Mouse (Mus musculus) lung, adult 18-20 months (tissue): ENCODE data around the gene Prop1.

Source experiments
- DNase-seq, 2 experiments: peaks; one replicate each; pipeline ENCODE4 v3.0.0; 2022; ENCODE audit warnings: mixed read lengths in 2 of 2

The Prop1 gene

DNA sequence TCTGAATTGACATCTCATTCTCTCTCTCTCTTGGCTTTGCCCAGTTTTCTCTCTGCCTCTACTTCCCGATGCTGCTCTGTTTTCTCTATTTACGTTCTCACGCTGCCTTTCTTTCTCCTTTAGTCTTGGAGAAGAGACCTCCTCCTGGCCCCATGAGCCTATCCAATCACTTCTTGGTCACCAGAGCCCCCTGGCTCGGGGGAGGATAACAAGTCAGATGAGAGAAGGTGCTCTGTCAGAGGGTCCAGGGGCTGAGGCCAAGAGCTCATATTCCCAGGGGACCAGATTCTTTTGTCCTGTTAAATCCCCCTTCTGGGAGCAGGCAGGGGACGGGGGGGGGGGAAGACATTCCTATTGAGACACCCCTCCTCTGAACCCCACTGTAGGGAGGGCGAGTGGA lies at the start of gene Prop1:
TSS of gene Prop1 (minus strand) at position 101 of the 400 bp plus-strand sequence.
- DNase-seq, result no peak

DNA sequence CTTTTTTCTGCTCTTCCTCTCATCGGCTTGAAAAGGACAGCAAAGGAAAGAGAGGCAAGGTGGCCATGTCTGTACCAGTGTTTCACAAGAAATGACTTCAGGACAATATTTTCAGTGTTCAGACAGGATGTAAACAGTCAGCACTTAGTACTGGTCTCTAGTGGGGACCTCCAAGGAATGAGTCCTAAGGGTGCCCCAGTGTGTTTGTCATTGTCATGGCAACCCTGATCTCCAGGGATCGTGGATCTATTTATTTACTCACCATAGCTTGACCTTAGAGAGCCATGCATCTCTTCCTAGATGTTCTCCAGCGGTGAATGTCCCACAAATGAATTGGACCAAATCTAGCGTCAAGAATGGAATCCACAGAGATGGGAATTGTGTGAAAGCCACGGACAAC lies 49.7 kb upstream of the Prop1 start, which contains the start of gene Olfr51:
TSS of gene Olfr51 (plus strand) at position 301 of the 400 bp plus-strand sequence.
- DNase-seq, result no peak

DNA sequence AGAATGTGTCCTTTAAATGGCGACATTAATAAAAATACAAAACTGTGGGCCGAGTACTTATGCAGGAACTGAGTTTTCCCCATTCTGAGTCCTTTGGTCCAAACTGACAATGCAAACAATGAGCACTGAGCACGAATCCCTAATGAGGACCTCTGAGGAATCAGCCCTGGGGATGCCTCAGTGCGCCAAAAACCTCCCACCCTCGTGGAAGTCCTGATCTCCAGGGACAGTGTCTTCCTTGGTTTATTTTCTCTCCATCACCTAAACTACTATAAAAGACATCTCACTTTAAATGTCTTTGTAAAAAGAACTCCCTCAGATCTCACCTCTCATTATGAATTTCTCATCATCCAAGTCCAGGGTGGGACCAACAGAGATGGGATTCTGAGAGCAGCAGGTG lies 28.1 kb upstream of the Prop1 start, which contains the start of gene Olfr1377:
TSS of gene Olfr1377 (plus strand) at position 301 of the 400 bp plus-strand sequence.
- DNase-seq, result no peak

DNA sequence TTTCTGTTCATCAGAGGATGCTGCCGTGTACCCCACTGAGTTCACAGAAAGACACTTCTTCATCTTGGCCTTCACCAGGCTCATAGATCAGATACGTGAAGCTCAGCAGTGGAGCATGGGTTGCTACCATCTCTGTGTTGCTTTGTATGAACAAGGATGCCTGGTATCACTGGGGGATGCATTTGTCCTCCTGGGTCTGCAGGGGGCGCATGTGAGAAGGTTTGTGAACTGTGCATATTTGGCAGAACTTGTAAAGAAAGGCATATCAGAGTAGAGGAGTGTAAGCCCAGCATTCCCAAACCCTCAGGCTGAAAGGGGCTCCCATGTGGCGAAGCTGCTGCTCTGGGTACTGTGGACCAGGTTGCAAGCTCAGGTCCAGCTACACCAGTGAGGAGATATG lies 23.7 kb upstream of the Prop1 start:
- DNase-seq, result no peak

DNA sequence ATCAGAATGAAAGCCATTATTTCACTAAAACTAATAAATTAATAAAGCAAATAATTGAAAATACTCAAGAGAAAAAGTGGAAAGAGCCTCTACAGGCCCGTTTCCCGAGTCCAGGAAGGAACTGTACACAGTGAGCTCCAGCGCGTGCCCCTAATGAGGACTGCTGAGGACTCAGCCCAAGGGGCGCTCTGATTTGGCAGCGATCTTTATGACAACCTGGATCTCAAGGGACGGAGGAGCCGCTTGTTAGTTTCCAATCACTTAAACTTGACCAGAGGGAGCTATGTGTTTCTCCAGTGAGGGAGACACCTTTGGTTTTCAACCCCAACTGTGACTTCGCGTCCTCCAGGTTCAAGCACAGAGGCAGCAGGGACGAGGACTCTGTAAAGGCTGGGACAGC lies 12.7 kb upstream of the Prop1 start, which contains the start of gene Olfr1378:
TSS of gene Olfr1378 (plus strand) at position 301 of the 400 bp plus-strand sequence.
- no peak for DNase-seq

DNA sequence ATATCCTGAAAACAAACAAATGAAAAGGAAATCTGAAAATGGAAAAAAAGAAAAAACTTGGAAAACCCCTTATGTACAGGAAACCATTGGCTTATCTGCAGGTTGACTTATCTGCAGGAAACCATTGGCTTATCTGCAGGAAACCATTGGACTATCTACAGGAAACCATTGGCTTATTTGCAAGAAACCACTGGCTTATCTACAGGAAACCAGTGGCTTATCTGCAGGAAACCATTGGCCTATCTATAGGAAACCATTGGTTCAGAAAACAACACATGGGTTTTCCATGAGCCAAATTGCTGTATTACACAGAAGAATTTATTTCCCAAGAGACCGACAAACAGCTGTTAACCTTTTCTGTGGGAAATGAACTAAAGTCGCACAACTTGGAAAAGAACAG lies 11.3 kb upstream of the Prop1 start:
- peak in 1 of 2 experiments; percentile 6 for DNase-seq

DNA sequence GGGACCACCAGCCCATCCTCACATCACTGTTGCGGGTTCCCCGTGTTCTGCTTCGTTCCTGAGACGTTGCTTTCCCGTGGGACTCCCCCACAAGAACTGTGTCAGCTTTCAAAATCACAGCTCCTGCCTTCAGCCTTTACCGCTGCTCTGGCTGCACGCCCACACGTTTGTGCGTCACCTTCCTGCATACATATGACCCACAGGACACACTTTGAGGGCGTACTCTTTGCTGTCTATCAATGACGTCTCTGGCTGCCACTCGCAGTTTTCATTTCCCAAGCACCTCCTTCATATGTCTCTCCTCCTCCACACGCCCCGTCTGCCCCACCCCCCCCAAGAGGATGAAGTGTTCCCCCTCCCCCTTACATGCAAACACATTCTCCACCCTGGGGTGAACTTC lies 1.3 kb downstream of the Prop1 start:
- peak; percentile 18 to 59 for DNase-seq

DNA sequence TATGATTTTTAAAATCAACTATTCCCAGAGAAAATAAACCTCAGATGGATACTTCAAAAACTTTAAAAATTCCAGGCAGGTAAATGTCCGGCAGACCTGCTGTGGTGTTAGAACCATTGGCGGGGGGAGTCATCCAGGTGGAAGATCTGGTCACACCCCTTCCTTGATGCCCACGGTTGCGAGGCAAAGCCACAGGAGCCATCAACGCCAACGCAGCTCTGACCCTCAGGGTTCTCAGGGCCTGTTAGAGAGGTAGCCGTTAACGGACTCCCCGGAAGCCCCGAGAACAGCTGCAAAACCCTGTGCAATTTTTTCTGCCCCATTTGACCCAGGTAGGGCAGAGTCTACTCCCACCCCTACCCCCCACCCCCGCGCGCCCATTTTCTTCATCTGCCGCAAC lies 10.1 kb downstream of the Prop1 start, which contains the start of gene 4933414I15Rik:
TSS of gene 4933414I15Rik (minus strand) at position 260 of the 400 bp plus-strand sequence.
- DNase-seq, result no peak

DNA sequence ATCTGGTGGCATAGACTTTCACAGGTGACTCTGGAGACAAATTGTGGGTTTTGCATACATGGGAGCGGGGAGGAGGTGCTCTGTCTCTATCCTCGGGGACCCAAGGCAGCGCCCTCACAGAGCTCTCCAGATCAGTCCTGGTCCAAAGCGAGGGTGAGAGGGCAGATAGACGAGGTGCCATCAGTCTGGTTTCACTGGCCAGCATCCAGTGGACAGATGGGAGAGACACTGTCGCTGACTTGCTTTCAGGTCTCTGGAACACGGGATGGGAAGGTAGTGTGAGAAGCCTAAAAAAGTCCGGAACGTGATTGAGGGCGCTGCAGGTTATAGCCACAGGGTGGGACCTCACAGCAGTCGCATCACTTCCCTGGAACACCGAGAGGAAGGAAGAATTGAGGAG lies 11.2 kb downstream of the Prop1 start:
- DNase-seq, result no peak

DNA sequence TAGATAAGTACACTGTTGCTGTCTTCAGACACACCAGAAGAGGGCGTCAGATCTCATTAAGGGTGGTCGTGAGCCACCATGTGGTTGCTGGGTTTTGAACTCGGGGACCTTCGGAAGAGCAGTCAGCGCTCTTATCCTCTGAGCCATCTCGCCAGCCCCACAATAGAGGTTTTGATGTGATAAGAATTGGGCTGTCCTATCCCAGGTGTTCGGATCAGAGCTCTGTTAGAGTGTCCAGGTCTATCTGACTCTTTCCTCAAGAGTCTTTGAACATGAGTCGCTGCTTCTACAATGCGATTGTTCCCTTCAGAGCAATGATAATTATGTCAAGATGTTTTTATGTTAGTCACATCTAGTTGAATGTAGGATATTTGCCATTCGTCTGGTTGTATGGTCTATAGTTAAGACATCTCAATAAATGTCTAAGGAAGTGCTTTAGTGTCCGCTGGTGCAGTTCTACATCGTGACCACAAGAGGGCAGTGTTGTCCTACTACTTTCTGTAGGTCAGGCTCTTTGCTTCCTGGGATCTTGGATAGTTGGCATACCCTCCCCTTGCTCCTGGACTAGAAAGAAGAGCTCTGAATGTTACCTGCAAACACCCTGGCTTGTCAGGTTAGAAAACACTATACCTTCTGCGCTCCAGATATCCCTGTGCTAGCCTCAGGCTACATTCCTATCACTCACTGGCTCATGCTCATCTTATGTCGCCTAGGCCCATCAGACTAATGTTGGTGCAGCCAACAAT lies 13.8 kb downstream of the Prop1 start:
- DNase-seq, result peak in 1 of 2 experiments; percentile 10

DNA sequence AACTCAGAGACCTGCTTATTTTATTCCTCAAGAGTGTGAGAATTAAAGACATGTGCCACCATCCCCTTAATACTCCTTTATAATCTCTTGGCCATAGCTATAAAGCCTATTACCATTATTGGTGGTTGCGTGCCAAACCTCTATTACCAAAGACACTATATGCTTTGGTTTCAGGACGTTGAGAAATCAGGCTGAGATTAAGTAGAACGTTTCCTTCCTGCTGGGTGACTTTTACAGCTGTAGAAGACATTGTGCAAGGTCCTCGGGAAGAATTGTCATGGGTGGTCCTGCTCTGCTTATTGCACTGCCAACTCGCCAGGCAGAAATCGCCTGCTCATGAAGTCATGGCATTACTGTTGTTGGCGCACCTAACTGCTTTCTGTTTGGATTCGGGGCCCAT lies 15.1 kb downstream of the Prop1 start:
- DNase-seq, result no peak

DNA sequence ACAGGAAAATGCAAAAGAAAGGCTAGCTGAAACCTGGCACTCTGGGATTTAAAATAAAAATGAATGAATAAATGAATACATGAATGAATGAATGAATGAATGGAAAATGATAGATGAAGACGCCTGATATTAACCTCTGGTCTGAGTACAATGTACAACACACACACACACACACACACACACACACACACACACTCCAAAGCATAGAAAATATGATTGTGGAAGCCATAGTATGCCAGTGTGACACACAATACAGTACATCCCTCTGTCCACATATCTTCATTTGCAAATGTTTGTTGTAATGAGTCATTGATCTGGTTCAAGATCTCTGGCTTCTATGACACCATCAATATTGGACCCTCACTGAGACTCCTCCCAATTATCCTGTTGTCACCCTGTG lies 21.5 kb downstream of the Prop1 start:
- no peak for DNase-seq

DNA sequence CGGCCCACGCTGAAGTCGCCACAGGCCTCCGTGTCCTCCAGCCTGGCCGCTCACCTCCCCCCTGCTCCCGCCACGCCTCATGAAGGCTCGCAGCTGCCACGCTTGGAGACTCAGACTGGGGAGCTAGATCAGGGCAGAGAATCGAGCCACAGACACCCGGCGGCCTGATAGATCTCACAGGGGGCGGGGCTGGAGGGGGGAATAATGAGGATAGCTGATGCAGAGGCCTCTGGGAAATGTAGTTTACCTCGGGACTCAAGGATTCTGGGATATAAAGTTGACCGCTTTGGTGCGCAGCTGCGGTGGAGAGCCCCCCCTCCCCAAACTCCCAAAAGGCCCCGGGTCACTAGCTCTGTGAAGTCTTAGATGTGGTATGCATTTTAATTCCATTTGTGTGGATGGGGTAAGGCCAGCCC lies 22.1 kb downstream of the Prop1 start, which contains the start of gene Zfp354b:
TSS of gene Zfp354b (minus strand) at position 183 of the 416 bp plus-strand sequence.
- DNase-seq, result peak; percentile 84 to 90

DNA sequence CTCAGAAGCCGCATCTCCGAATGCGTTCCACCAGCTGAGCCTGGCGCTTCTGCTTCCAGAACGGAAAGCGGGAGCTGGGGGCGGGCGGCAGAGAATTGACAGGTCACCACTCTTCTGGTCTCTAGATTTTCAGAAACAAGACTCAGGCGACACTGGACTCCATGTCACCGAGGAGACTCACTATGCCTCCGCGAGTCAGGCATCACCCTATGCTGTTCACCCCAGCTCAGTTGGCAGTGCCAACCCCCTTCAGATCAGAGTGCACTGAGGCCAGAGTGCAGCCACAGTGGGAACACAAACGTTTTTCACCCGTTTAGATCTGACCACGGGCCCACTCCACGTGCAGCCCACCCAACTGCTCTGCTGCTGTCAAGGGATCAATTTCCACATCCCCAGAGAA lies 22.5 kb downstream of the Prop1 start:
- DNase-seq, result no peak

DNA sequence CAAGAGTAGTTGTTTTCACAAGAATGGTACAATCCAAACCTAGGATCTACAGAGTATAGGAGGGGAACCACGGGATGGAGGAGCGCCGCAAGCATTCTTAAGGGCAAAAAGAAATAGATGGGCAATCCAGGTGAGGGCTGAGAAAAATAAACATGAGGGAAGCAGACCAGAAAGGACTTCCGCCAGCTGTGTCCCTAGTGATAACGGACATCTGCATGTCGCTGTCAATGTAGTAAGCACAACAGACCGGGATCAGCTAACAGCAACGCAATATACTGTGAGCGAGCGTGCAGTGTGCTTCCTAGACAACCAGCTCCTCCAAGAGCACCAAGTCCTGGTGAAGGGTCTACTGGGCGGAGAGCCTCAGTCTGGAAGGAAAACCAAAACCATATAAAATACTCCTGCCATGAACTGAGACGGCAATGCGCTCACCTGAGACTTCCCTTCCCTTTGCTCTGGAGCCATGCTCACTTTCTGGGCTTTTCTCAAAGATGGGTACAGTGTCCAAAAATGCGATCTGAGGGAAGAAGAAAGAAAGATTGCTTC lies 23.0 kb downstream of the Prop1 start:
- no peak for DNase-seq

DNA sequence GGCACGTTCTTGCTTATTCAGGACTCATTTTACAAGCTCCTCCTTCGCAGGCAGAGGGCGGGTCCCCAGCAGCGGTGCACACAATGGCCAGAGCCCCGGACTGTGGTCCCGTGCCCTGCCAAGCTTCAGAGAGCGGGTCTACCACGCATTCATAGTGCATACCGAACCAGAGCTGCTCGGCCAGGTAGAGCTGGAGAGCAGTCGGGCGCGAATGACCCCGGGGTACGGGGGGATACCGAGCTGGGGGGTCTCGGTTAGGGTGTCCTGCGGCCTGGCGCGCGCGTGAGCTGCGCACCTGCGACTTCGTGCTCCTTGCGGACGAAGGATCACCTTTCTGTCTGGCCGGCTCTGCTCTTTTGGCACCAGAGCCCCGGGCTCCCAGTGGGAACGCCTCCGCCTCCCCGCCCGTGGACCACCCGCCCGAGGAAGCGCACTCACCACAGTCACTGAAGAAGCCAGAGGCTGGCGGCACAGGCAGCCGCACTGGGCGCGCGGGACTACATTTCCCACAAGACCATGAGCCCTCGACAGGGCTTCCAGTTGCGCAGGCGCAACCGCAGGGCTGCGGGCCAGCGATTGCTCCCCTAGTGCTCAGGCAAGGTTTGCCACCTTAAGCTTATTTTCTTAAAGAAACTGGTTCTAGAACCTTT lies 37.8 kb downstream of the Prop1 start, which contains the start of gene Zfp2:
TSS of gene Zfp2 (minus strand) at position 495 of the 650 bp plus-strand sequence.
- DNase-seq, result peak; percentile 90 to 94

DNA sequence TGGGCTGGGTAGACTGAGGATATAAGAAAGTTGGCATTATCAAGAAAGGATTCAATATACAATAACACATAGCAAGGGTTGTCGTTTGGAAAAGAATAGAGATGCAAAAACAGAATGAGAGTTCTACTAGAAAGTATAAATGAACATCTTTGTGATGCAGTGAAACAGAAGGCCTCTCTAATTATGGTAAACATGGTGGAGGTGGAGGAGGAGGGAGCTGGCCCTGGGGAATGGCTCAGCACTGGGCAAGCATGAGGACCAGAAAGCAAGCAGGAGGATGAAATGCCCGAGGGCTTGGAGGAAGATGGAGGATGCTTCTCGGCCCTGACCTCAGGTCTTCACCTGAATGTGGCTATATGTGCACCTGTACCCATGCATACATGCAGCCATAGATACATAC lies 39.1 kb downstream of the Prop1 start:
- no peak for DNase-seq

DNA sequence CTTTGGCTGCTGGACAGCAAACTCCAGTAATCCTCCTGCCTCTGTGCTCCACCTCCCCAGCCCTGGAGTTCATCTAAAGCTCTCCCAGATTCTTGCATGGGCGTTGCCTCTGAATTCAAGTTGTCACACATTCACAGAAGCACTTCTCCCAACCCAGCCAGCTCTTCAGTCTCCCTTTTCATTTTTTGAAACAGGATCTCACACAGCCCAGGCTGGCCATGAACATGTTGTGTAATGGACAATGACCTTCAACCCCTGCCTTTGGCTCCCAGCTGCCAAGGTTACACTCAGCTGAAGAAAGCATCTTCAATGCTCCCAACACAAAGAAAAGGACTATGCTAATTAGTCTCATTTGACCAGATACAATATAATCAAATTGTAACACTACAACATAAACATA lies 40.3 kb downstream of the Prop1 start:
- DNase-seq, result no peak

DNA sequence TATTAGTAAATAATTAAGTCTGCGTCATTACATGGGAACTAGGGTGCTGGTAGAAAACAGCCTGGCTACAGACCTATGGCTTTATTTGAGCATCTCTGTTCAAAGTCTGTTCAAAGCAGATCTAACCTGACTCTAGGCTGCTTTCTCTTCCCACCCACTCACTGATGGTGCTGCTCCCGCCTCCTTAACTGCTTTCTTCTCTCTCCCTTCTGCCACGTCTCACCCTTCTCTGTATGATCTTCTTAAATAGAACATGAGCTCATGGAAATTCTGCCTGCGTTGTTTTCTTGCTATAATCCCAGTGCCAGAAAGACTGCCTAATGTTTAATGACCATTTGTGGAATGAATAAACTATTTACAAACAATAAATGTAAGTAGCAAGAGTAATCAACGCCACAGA lies 45.4 kb downstream of the Prop1 start:
- DNase-seq, result no peak
